In genomic region chr8:106624743-106625142, GRCm38 (mm10) we compare ENCODE assay signal across 14 mouse cellular contexts.
"Had no signal": no experiment of that assay in that cellular context is flagged by ENCODE, and none has a peak within 500 bp of the region (broad histone marks: within the 10 kb centered on the region; RNA-seq: fewer than 3 reads in every experiment).

No protein-coding gene starts in this region.

- H3K36me3 ChIP-seq: kidney, embryonic 15.5 days; limb, embryonic 15.5 days; midbrain, embryonic 13.5 days; neural tube, embryonic 15.5 days had no signal

- H3K9me3 ChIP-seq: kidney, embryonic 15.5 days; limb, embryonic 15.5 days; midbrain, embryonic 13.5 days; neural tube, embryonic 15.5 days had no signal

- H3K9ac ChIP-seq: kidney, embryonic 15.5 days; limb, embryonic 15.5 days; liver, embryonic 14.5 days; midbrain, embryonic 13.5 days; neural tube, embryonic 15.5 days had no signal

- H3K27ac ChIP-seq: kidney, embryonic 15.5 days; limb, embryonic 15.5 days; liver, embryonic 14.5 days; midbrain, embryonic 13.5 days; neural tube, embryonic 15.5 days had no signal

- H3K4me3 ChIP-seq: kidney, embryonic 15.5 days; limb, embryonic 15.5 days; midbrain, embryonic 13.5 days; neural tube, embryonic 15.5 days had no signal

- ATAC-seq: midbrain, embryonic 13.5 days had no signal

- H3K27me3 ChIP-seq: kidney, embryonic 15.5 days; limb, embryonic 15.5 days; midbrain, embryonic 13.5 days; neural tube, embryonic 15.5 days had no signal

- DNase-seq: kidney, adult 11 months; kidney, postnatal 36 days; layer of hippocampus, adult 9-11 months; layer of hippocampus, postnatal 36 days; lung, postnatal 4 days; right cerebral cortex, adult 18-20 months; right cerebral cortex, postnatal 25 days; thymus, adult 2 months; thymus, postnatal 25 days had no signal

- H3K4me1 ChIP-seq: neural tube, embryonic 15.5 days had no signal

- H3K4me2 ChIP-seq: kidney, embryonic 15.5 days; limb, embryonic 15.5 days; midbrain, embryonic 13.5 days; neural tube, embryonic 15.5 days had no signal
